Mouse (Mus musculus): ENCODE results near the gene Fancd2. TPM values are rescaled to one million over a fixed set of nuclear protein-coding genes. Genes with fewer than 3 reads are reported as not detected.

The Fancd2 gene
- 4.5 and 4.6 TPM in 2 replicates for polyA plus RNA-seq (2012; rRNA removed)

DNA sequence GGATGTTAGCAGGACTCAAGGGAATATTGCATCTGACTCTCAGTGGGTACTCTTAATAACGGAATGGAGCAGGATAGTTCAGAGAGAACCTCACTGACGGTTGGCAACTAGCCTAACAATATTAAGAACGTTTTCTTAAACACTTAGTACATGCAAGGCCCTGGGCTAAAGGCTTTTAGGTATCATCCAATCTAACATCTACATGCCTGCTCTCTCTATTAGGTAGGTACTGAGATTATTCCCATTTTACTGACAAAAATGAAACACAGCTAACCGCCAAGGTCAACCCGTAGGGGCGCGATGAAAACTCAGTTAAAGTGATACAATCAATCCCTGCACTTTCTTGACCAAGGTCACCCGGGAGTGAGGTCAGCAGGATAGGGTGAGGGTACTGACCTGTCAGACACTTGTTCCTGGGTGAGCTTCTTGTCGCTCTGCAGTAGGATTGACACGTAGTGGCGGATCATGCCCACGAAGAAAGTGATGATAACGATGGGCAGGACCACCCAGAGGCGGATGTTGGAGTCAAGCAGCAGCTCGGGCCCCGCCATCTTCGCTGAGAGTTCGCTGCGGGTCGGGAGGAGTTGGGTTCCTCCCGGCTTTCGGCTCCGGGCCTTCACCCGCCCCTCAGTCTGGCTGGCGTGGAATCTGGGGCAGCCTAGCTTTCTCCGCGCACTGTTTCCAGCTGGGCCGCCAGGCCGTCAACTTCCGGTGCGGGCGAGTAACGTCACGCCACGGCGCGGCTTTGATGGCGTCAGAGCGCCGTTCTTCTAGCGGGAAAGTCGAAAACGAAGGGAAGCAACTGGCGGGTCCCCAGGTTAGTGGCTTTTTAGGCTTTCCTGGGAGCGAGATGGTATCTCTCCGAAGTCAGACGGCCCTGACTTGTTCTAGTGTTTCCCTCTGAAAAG lies at the start of gene Fancd2, which contains the start of gene Emc3:
Fancd2 (plus strand) TSS at position 751 of the 908 bp plus-strand sequence.
Emc3 (minus strand) TSS at position 721 of the 908 bp plus-strand sequence.

DNA sequence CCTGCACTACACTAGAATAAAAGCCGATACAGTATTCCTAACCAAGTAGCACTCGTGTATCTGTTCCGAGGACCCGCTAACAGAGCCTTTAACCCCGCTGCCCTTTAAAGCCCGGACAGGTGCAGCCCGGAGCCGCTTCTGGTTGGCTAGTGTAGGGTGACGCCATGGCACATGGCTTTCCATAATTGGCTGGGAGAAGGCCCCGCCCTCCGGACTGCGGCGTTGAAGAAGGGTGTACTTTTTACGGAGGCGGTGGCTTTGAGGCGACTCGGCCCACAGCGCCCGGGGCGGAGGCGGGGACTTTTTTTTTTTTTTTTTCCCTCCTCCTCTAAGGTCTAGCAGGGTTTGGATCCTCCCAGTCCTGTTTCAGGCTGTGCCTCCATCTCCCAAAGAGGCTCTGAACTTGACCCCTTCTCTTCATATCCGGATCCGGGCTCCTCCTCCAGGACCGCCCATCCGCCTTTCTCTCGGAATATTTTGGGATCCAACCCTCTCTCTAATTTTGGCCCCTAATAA lies 48.3 kb upstream of the Fancd2 start, which contains the start of gene Creld1:
Creld1 (plus strand) TSS at position 198 of the 516 bp plus-strand sequence.

DNA sequence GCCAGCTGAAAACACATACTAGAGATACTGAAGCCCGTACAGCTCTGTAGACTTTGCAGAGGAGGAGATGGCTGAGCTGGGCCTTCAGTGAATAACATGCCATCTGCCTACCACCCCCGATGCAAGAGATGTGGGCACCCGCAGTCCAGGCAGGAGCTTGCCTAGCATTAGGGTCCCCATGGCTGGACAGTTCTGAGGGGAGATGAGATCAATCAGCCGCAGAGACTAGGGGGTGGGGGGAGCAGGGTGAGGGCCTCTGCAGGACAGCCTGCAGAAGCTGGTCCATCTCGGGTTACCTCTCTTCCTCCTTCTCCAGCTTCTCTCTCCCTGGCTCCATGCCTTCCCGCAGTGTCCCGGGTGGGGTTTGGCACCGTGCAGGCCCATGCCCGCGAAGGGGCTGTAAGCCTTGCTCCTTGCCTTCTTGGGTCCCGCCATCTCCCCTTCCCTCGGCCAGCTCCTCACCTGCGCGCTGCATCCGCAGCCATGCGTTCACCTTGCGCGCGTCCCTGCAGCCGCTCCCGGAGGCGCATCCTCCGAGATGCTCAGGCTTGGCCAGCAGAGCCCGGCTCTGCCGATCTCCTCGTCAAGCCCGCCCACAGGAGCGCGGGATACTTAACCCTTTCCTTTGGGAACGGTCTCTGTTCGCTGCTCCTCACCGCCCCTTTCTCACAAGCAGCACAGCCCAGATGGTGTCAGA lies 29.9 kb upstream of the Fancd2 start, which contains the start of gene Prrt3:
Prrt3 (minus strand) TSS at position 544 of the 697 bp plus-strand sequence.

DNA sequence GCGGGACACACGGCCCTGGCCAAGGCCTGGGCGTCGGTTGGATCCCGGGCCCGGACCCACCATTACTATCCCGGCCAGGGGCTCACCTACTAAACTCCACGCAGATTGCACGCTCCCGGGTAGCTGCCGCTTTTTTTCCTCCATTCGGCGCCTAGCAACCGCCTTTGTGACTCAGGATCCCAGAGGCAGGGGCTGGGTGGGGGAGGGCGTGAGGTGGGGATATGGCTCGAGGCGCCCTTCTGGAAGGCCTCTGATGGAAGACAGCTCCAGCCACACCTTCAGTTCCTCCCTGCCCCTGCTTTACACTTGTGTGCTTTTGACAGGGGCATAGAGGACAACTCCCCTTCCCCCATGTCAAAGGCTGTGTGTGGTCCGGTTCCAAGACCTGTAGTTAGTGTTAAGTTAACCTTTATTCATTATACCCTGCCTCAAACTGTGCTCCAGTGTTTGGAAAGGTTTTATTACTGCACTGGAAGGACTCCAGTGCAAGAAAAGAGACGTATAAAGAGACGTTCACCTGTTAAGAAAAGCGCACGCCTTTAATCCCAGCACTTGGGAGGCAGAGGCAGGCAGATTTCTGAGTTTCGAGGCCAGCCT lies 69.2 kb downstream of the Fancd2 start, which contains the start of gene Fancd2os:
Fancd2os (minus strand) TSS at position 173 of the 597 bp plus-strand sequence.

DNA sequence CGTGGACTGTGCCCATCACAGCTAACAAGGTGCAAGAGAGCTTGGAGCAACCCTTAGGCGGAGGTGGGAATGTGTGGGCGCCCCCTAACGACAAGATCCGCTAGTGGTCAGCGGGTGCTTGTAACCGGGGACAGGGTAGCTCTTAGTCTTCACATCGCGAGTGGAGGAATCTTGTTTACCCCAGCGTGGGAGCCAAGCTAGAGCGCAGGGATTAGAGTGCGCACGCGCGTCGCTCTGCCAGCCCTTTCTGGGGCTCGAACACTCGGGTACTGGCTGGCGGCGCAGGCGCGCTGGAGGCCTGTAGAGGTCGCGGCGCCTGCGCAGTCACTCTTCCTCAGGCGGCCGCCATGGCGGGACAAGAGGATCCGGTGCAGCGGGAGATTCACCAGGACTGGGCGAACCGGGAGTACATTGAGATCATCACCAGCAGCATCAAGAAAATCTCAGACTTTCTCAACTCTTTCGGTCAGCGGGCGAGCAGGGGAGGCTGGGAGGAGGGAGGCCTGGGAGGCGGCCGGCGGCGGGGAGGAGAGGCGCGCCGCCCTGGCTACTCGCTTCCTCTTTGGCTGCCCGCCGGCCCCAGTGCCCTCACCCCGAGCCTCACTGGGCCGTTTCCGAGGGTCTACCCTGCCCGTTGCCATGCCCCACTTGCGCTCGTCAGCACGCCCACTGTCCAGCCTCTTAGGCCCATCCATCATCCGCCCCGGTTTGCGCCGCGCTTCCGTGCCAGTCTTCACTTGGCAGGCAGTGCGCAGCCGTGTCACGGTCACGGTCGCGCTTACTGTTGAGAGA lies 73.1 kb downstream of the Fancd2 start, which contains the start of gene Brk1:
Brk1 (plus strand) TSS at position 341 of the 792 bp plus-strand sequence.

DNA sequence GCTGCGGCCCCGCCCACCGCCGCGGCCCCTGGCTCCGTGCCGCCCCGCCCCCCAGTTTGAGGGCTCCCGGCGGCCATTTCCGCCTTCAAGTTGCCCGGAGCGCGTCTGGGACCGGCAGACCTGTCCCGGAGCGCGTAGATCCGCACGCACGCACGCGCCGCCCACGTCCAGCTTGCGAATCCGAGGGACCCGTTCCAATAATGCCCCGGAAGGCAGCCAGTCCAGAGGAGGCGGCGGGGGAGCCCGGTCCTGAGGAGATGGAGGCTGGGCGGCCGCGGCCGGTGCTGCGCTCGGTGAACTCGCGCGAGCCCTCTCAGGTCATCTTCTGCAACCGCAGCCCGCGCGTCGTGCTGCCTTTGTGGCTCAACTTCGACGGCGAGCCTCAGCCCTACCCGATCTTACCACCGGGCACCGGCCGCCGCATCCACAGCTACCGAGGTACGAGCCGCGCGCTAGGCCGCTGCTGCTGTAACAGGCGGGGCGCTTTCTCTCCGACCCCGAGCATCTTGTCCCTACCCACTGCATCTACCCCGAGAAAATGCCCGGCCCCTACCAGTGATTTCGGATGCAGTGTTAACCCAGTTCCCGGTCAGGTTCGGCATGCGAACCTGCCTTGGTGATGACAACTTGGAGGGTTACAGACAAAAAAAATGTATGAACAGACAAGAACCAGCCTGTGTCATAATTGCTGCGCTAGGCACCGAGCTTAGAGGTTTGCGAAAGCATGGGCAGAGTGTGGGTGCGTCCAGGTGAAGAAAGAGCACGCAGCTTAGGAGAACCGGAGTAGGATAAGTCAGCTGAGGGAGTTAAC lies 92.7 kb downstream of the Fancd2 start, which contains the start of gene Vhl:
Vhl (plus strand) TSS at position 19 of the 811 bp plus-strand sequence.

DNA sequence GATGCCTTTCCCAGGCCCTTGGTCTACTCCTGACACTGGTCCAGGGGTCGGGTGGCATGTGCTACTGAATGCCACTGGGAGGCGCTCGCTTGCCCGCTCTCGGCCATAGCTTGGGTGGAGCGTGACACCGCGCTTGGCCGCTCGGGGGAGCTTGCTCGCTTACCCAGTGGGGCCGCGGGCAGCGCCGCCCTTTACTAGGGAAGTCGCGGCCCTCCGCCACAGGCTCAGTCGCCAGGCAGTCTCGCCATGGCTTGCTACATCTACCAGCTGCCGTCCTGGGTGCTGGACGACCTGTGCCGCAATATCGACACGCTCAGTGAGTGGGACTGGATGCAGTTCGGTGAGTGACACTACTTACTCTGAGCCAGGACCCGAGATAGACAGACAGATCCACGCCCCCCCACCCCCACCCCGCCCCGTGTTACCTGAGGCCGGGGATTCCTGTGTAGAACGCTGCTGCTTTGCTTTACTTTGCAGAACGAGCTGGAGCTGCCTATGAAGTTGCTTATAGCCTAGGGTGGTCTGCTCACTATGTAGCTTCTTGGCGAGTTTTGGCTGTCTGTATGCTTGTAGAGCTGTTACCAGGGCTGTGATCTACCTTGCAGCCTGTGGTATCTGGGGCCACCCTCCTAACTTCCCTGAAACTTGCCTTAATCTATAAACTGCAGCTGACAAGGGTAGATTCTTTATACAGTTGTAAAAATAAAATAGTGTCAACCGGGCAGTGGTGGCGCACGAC lies 107.0 kb downstream of the Fancd2 start, which contains the start of gene Irak2:
Irak2 (plus strand) TSS at position 166 of the 739 bp plus-strand sequence.

Other genes with a start within 250 kb of the Fancd2 start
- gene Cpne9, start 249.4 kb upstream of the Fancd2 start, polyA plus RNA-seq (2012; rRNA removed) = 3.1 and 9.4 TPM in 2 replicates
- 28.8 and 28.9 TPM in 2 replicates for gene Brpf1, start 224.5 kb upstream of the Fancd2 start, polyA plus RNA-seq (2012; rRNA removed)
- 14.3 and 16.3 TPM in 2 replicates for gene Ogg1, start 204.7 kb upstream of the Fancd2 start, polyA plus RNA-seq (2012; rRNA removed)
- gene Camk1, start 187.7 kb upstream of the Fancd2 start, polyA plus RNA-seq (2012; rRNA removed) = 102 and 103 TPM in 2 replicates
- gene Tada3, start 153.8 kb upstream of the Fancd2 start, polyA plus RNA-seq (2012; rRNA removed) = 70.0 and 78.9 TPM in 2 replicates
- 132 and 137 TPM in 2 replicates for gene Arpc4, start 153.6 kb upstream of the Fancd2 start, polyA plus RNA-seq (2012; rRNA removed)
- 22.2 and 22.8 TPM in 2 replicates for gene Ttll3, start 142.4 kb upstream of the Fancd2 start, polyA plus RNA-seq (2012; rRNA removed)
- 20.9 and 21.9 TPM in 2 replicates for gene Rpusd3, start 112.3 kb upstream of the Fancd2 start, polyA plus RNA-seq (2012; rRNA removed)
- 0.04 and 0.07 TPM in 2 replicates for gene Cidec, start 95.9 kb upstream of the Fancd2 start, polyA plus RNA-seq (2012; rRNA removed)
- 69.3 and 70.5 TPM in 2 replicates for gene Jagn1, start 89.1 kb upstream of the Fancd2 start, polyA plus RNA-seq (2012; rRNA removed)
- gene Il17re, start 73.2 kb upstream of the Fancd2 start, polyA plus RNA-seq (2012; rRNA removed) = 0.13 and 0.36 TPM in 2 replicates
- gene Il17rc, start 60.3 kb upstream of the Fancd2 start, polyA plus RNA-seq (2012; rRNA removed) = 3.5 and 4.0 TPM in 2 replicates
- 43.0 and 44.8 TPM in 2 replicates for gene Creld1, start 48.4 kb upstream of the Fancd2 start, polyA plus RNA-seq (2012; rRNA removed)
- gene Prrt3, start 29.8 kb upstream of the Fancd2 start, polyA plus RNA-seq (2012; rRNA removed) = 13.0 and 13.1 TPM in 2 replicates
- 74.1 and 76.8 TPM in 2 replicates for gene Emc3, start within 50 bp of the Fancd2 start, polyA plus RNA-seq (2012; rRNA removed)
- gene Fancd2os, start 69.0 kb downstream of the Fancd2 start, polyA plus RNA-seq (2012; rRNA removed) = 0.04 TPM in 1 of 2 replicates, not detected in the other
- gene Brk1, start 73.1 kb downstream of the Fancd2 start, polyA plus RNA-seq (2012; rRNA removed) = 247 and 262 TPM in 2 replicates
- gene Vhl, start 92.3 kb downstream of the Fancd2 start, polyA plus RNA-seq (2012; rRNA removed) = 55.8 and 61.6 TPM in 2 replicates
- gene Irak2, start 106.8 kb downstream of the Fancd2 start, polyA plus RNA-seq (2012; rRNA removed) = 4.9 and 5.6 TPM in 2 replicates
- gene Tatdn2, start 165.4 kb downstream of the Fancd2 start, polyA plus RNA-seq (2012; rRNA removed) = 32.8 and 33.1 TPM in 2 replicates
- gene Ghrl, start 188.2 kb downstream of the Fancd2 start, polyA plus RNA-seq (2012; rRNA removed) = 0.13 and 0.47 TPM in 2 replicates
- 189 and 193 TPM in 2 replicates for gene Sec13, start 209.1 kb downstream of the Fancd2 start, polyA plus RNA-seq (2012; rRNA removed)